Mouse (Mus musculus) T-cell, adult 2 months (primary cell): Measurements from ENCODE around the gene Large2.
"Not testable (repeated sequence)": the region's sequence is repeated elsewhere in the genome, so short reads cannot be mapped to it uniquely, and the experiment has no call there.

Experiments used
- DNase-seq: peaks from one replicate; pipeline ENCODE4 v3.0.0; 2022; ENCODE audit warnings: low spot score

Large2 gene

DNA sequence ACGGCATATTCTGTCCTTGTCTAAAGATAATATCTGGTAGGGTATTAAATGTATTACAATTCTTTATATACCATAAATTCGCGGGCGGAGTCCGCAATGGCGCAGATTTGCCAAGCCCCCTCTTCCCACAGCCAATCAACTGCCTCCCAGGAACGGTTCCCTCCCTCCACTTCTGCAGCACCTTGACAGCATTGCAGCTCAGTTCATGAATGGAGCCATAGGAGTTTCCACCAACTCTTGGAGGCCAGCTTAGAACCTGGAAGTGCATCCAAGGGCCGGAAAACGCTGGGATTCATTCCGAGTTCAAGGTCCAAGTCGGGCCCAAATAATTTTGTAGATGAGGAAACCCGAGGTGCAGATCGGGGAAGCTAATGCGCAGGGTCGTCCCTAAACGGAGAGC lies at the start of gene Large2, which contains the start of gene Pex16:
TSS of gene Large2 (minus strand) at position 356 of the 400 bp plus-strand sequence.
TSS of gene Pex16 (plus strand) at position 163 of the 400 bp plus-strand sequence.
- DNase-seq: peak; percentile 48

DNA sequence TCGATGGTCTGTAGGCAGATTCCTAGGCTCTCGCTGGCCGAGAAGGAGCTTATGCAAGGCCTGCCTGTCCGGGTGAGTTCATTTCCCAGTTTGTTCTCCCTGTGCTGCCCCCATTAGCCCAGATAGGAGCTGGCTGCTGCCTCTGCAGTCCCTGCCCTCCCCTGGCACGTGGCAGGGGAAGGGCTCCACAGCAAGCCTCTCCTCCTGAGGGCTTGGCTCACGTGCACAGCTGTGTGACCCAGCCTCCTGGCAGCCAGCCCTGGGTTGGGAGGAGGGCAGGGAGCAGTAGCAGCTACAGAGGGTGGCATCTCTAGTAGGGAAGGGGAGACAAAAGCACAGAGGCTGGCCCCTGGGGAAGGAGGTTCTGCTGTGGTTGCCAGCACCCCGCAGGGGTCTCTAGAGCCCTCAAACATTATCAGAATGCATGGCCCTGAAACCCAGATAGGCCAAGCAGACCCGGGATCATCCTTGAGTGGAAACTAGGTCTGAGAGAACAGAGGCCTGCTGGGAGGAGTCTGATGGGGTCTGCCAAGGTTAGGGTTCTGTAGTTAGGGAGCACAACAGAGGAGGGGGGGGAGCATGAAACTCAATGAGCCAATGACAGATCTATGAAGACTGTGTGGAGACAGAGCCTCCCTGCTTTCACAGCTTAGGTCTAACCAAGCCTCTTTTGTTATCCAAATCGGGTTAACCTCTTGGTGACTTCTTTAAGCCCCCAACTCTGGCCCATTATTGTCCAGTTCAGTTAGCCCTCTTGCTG lies 49.2 kb upstream of the Large2 start:
- no peak for DNase-seq

- DNase-seq: no peak
These were observed 48.5 kb upstream of the Large2 start for GRCm38 (mm10) chr2:92423156-92423555.

- no peak for DNase-seq
These were observed 47.9 kb upstream of the Large2 start for GRCm38 (mm10) chr2:92422388-92423135.

GRCm38 (mm10) chr2:92421723-92422387 lies 47.2 kb upstream of the Large2 start:
- DNase-seq: no peak

DNA sequence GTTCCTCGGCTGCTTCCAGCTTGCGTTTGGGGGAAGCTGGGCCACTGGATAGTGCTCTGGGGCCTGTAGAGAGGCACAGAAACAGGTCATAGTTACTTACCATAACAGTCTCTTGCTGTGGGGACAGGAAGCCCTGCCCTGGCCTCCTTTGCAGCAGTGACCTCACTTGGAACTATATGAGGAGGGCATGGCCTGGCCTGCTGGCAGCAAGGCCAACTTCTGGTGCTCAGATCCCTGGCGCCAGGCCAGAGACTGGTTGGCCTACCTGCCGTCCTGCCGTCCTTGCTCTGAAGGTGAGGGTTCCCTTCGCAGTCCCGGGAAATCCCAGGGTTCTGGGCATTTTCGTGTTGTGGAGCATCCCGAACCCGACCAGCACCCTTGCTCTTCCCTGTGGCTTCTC lies 37.0 kb upstream of the Large2 start:
- no peak for DNase-seq

GRCm38 (mm10) chr2:92408309-92409045 lies 33.8 kb upstream of the Large2 start:
- DNase-seq: no peak

GRCm38 (mm10) chr2:92405687-92406086 lies 31.0 kb upstream of the Large2 start:
- DNase-seq: no peak

GRCm38 (mm10) chr2:92404737-92405136 lies 30.1 kb upstream of the Large2 start:
- no peak for DNase-seq

DNA sequence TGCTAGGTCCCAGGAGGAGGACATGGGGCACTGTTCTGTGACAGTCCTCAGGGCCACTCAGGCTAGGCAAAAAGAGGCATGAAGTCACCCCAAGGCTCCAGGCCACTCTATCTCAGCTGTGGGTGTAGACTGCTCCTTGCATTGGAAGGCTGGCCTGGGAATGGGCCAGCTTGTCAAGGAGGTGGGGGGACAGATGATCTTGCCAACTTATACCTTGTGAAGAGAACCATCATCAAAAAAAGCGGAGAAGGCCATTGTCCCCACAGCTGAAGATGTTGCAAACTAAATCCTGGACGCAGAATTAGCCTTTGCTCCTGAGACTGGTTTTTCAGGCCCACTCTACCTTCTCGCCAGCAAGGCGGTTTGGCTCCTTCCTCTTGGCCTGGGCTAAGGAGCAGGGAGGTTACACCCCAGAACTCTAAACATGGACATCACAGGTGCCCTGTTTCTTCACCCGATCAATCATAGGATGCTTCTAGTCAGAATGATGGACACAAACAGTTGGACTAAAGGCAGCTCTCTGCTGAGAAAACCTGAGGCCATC lies 29.2 kb upstream of the Large2 start:
- no peak for DNase-seq

GRCm38 (mm10) chr2:92402591-92403326 lies 28.1 kb upstream of the Large2 start:
- DNase-seq: no peak

DNA sequence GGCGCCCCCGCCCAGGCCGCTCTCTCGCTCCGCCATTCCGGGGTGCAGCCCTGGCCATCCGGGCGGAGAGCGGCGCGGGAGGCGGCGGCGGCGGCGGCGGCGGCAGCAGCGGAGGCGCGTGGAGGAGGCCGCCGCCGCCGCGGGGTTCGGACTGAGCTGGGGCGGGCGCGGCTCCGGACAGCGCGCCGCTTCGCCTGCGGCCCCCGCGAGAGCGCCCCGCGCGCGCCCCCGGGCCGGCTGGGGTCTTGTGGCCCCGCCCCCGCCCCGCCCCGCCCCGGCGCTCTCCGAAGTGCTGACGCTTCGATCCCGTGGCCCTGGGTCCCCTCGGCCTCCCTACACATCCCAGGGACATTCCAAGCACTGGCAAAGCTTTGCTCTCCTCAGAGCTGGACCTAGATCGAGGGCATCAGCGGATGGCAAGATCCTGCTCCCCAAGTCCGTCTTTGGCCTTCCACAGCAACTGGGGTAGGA lies 26.5 kb upstream of the Large2 start, which contains the start of gene Mapk8ip1:
TSS of gene Mapk8ip1 (minus strand) at position 173 of the 471 bp plus-strand sequence.
- no peak for DNase-seq

GRCm38 (mm10) chr2:92400682-92401081 lies 26.0 kb upstream of the Large2 start:
- DNase-seq: no peak

DNA sequence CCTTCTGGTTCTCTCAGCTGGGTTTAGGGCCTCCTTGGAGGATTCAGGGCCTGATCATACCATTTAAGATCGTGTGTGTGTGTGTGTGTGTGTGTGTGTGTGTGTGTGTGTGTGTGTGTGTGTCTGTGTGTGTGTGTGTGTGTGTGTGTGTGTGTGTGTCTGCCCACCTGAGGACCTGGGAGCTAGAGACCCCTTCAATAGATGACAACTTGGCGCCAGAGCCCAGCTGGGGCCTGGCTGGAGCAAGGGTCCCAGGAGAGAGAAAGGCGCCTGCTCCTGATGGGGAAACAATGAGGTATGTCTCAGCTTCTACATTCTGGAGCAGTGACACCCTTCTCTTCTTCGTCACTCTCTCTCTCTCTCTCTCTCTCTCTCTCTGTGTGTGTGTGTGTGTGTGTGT lies 25.2 kb upstream of the Large2 start:
- DNase-seq: not testable (repeated sequence)

DNA sequence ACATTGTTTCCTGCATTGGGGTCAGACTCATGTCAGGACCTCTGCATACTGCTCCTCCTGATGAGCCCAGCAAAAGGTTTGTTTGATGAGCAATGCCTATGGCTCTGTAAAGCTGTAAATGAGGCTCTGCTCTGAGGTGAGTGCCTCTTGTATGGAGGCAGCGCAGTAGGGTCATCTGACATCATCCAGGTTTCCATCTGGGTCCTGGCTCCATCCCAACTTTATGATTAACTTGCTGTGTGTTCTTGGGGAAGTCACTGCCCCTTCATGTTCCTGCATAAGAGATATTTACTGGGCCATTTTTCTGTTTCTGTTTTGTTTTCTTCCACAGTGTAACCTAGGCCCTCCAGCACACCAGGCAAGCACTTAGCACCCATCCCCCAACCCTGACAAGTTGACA lies 22.8 kb upstream of the Large2 start:
- DNase-seq: no peak

GRCm38 (mm10) chr2:92395535-92395934 lies 20.9 kb upstream of the Large2 start:
- DNase-seq: no peak

GRCm38 (mm10) chr2:92392318-92393264 lies 17.9 kb upstream of the Large2 start:
- no peak for DNase-seq

DNA sequence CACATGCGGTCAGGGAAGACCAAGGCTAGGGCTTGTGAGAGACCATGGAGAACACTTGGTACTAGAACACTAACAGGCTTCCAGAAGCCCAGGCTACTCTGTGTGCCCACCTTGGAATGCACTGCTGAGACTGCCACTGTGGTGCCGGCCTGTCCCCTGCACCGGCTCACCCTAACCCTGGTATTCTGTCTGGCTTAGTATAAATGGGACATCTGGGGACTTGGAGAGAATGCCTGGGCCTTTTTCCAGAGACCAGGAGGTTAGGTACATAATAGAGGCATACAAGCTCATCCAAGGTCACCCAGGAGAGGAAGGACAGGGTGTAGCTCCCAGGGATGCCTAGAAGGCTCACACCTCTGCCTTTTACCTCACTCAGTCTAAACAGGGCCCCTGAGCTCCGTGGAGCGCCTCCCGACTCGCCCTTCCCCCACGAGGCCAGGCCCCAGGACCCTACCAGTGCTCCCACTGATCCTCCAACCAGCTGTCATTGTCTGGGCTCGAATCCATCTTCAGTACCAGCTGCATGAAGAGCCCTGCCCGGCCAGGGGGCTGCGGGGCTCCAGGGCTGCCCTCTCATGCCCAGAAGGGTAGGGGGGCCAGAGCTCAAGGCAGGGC lies 17.1 kb upstream of the Large2 start:
- no peak for DNase-seq

DNA sequence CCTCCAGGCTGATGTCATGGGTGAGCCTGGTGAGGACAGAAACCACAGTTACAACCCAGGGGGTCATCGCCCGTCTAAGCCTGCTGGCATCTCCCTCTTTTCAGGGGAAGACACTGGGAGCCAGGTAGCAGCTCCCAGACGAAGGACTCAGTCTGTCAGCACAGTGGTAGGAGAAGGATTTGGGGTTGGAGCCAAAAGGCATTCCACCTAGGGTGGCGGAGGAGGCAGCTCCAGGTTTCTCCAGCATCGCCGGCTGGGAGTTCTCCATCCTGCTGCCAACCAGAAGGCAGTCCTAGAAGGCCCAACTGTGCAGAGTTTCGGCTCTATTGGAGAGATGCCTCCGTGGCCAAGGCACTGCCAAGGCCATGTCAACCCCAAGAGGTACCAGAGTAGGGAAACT lies 16.4 kb upstream of the Large2 start:
- no peak for DNase-seq
